Mouse (Mus musculus) ovary, adult 2 months (tissue): ENCODE results near the gene A830031A19Rik. TPM values are rescaled to one million over a fixed set of nuclear protein-coding genes. Genes with fewer than 3 reads are reported as not detected.

Experiments
- polyA plus RNA-seq: library from polyadenylated mRNA; depleted of rRNA; stranded (reverse); fragments of >200 nt; gene quantifications from 2 replicates; pipeline ENCODE4 v1.2.3, GENCODE M21; 2012; rRNA removed

The A830031A19Rik gene
- not detected in 2 replicates for polyA plus RNA-seq

DNA sequence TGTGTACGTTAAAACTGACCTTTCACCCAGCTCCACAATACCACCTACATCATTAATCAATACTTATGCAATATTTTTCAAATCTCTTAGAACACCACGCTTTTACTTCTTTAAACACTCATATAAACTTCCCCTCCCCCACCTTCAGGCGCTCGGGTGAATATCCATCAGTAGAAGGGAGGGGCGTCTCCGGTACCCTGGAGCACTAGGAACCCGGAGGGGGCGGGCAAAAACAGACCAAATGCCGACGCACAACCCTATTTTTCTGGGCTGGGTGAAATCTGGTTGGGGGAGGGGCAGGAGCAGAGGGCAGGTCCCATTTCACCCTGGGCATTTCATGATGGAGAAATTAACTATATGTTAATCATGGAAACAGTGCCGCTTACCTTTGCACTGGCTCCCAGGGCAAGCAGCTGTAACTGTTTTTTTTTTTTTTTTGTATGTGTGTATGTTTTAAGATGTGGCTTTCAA lies at the start of gene A830031A19Rik:
Gene A830031A19Rik, minus strand, starts transcription at position 421 of the 471 bp plus-strand sequence.

DNA sequence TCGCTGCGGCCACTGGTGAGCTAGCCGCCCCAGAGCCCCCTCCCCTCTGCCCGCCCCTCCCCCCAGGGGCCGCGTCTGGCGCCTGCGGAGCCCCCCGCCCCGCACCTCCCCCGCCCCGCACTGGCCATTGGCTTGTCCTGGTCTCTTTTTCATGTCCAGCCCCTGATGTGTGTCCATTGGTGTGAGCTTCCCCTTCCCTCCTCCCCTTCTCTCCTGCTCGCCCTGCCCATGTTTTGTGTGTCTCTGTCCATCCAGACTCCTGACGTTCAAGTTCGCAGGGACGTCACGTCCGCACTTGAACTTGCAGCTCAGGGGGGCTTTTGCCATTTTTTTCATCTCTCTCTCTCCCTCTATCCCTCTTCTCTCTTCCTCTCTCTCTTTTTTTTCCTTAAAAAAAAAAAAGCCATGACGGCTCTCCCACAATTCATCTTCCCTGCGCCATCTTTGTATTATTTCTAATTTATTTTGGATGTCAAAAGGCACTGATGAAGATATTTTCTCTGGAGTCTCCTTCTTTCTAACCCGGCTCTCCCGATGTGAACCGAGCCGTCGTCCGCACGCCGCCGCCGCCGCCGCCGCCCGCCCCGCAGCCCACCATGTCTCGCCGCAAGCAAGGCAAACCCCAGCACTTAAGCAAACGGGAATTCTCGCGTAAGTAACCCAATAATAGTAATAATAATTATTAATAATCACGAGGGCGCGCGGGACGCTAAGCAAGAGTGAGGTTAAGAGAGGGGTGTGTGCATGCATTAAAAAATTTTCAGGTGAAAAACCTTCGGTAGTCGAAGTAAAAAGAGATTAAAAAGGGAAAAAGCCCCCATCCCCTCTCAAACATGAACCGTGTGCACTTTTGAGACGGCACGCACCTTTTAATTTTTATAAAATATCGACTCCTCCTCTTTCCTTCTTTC lies 3.2 kb upstream of the A830031A19Rik start, which contains the start of gene Bcl11a:
Gene Bcl11a, plus strand, starts transcription at position 262 of the 911 bp plus-strand sequence.

Other genes starting within 250 kb of the A830031A19Rik start
- 2.4 TPM in 2 replicates for gene Papolg, start 179.8 kb downstream of the A830031A19Rik start, polyA plus RNA-seq
- gene Bcl11a, start 3.0 kb upstream of the A830031A19Rik start, polyA plus RNA-seq = 3.6 and 4.4 TPM in 2 replicates